In genomic region chrX:68953298-68953697, GRCm38 (mm10) we compare ENCODE assay signal across 16 mouse cellular contexts.
A peak's percentile ranks its signal among the peaks of the same experiment; 100 is the strongest.
DNase-seq lines count a peak whose midpoint lies in the region; ATAC-seq lines count a peak whose summit lies in the region.
"Had no signal": no experiment of that assay in that cellular context is flagged by ENCODE, and none has a peak within 500 bp of the region (broad histone marks: within the 10 kb centered on the region; RNA-seq: fewer than 3 reads in every experiment).

No protein-coding gene starts in this region.

- WGBS in forebrain, embryonic 15.5 days, result 41% methylated on average over 2 of the region's 2 CpGs
- 54% methylated on average over 2 of the region's 2 CpGs for WGBS in forebrain, embryonic 13.5 days

- ATAC-seq in forebrain, embryonic 15.5 days (replicated peaks), result peak; percentile 53; the same call in 1 of the 2 replicates
- no peak; the same call in 1 of the 2 replicates for ATAC-seq in forebrain, embryonic 13.5 days
- ATAC-seq: liver, embryonic 12.5 days; midbrain, embryonic 13.5 days had no signal

- H3K4me2 ChIP-seq in forebrain, embryonic 15.5 days (replicated peaks), result no peak overlapping the region
- no peak overlapping the region for H3K4me2 ChIP-seq in forebrain, embryonic 13.5 days
- H3K4me2 ChIP-seq: liver, embryonic 12.5 days; lung, embryonic 15.5 days; midbrain, embryonic 13.5 days had no signal

- intact Hi-C loops in left cerebral cortex, postnatal 14 days (cut with DNase I), result loop anchor here (5.0 kb wide), 2 partner anchors 1209 to 1379 kb away; no protein-coding TSS in a partner anchor
- intact Hi-C loops in left cerebral cortex, postnatal 36 days (cut with DNase I), result loop anchor here (5.0 kb wide), 1 partner anchor 1209 kb away; no protein-coding TSS in a partner anchor
- intact Hi-C loops in left cerebral cortex, postnatal 4 days (cut with DNase I), result loop anchor here (5.0 kb wide), 1 partner anchor 1209 kb away; no protein-coding TSS in a partner anchor

- no peaks in the 10 kb centered on the region for H3K9me3 ChIP-seq in forebrain, embryonic 15.5 days
- no peaks in the 10 kb centered on the region for H3K9me3 ChIP-seq in forebrain, embryonic 13.5 days (replicated peaks)
- H3K9me3 ChIP-seq: liver, embryonic 12.5 days; lung, embryonic 15.5 days; midbrain, embryonic 13.5 days had no signal

- H3K9ac ChIP-seq in forebrain, embryonic 15.5 days (replicated peaks), result no peak overlapping the region
- no peak overlapping the region for H3K9ac ChIP-seq in forebrain, embryonic 13.5 days
- H3K9ac ChIP-seq: liver, embryonic 12.5 days; lung, embryonic 15.5 days; midbrain, embryonic 13.5 days had no signal

- no peaks in the 10 kb centered on the region for H3K27me3 ChIP-seq in forebrain, embryonic 15.5 days
- H3K27me3 ChIP-seq in forebrain, embryonic 13.5 days, result no peaks in the 10 kb centered on the region
- H3K27me3 ChIP-seq: liver, embryonic 12.5 days; lung, embryonic 15.5 days; midbrain, embryonic 13.5 days had no signal

- no peaks in the 10 kb centered on the region for H3K4me1 ChIP-seq in forebrain, embryonic 15.5 days
- no peaks in the 10 kb centered on the region for H3K4me1 ChIP-seq in forebrain, embryonic 13.5 days
- H3K4me1 ChIP-seq: liver, embryonic 12.5 days; lung, embryonic 15.5 days; midbrain, embryonic 13.5 days had no signal

- H3K36me3 ChIP-seq in forebrain, embryonic 15.5 days, result no peaks in the 10 kb centered on the region
- H3K36me3 ChIP-seq in forebrain, embryonic 13.5 days (ENCODE audit: poor library complexity, severe bottlenecking), result no peaks in the 10 kb centered on the region
- H3K36me3 ChIP-seq: liver, embryonic 12.5 days; lung, embryonic 15.5 days; midbrain, embryonic 13.5 days had no signal

- DNase-seq in left cerebral cortex, postnatal 14 days (ENCODE audit: low spot score in 2 of 2), result peak; percentile 16 to 23
- no peak for DNase-seq in left cerebral cortex, postnatal 36 days (ENCODE audit: low spot score in 2 of 2)
- DNase-seq in brain, embryonic 18.5 days (ENCODE audit: low read depth, low spot score), result peak; percentile 12
- DNase-seq in left cerebral cortex, postnatal 4 days, result peak; percentile 3
- no peak for DNase-seq in thymus, postnatal 4 days
- DNase-seq: adrenal gland, adult 8-10 months; cerebellum, adult 9-10 months; embryo, embryonic 11 days; gastrocnemius, postnatal 36 days; kidney, adult 9 months; spleen, adult 18-20 months had no signal

- H3K4me3 ChIP-seq in forebrain, embryonic 15.5 days, result no peak overlapping the region
- no peak overlapping the region for H3K4me3 ChIP-seq in forebrain, embryonic 13.5 days
- H3K4me3 ChIP-seq: liver, embryonic 12.5 days; lung, embryonic 15.5 days; midbrain, embryonic 13.5 days had no signal

- no peak overlapping the region for H3K27ac ChIP-seq in forebrain, embryonic 15.5 days (replicated peaks)
- no peak overlapping the region for H3K27ac ChIP-seq in forebrain, embryonic 13.5 days
- H3K27ac ChIP-seq: liver, embryonic 12.5 days; lung, embryonic 15.5 days; midbrain, embryonic 13.5 days had no signal

Comparison
In these comparisons a context has a peak if more than half of its experiments do, and no peak if none do; other contexts are left out.
1. DNase-seq: peak in left cerebral cortex, postnatal 14 days (2 of 2), brain, embryonic 18.5 days (single experiment) and left cerebral cortex, postnatal 4 days (single experiment); none in left cerebral cortex, postnatal 36 days (0 of 2) and thymus, postnatal 4 days (single experiment).